Mouse (Mus musculus) thymus, postnatal 36 days (tissue): ENCODE data around the gene Dnm3.

Experiments
- DNase-seq, 2 experiments: peaks; one replicate each; pipeline ENCODE4 v3.0.0; 2022; ENCODE audit warnings: mixed read lengths in 2 of 2

Gene Dnm3

GRCm38 (mm10) chr1:162052755-162053154 lies 425.1 kb downstream of the Dnm3 start:
- no peak for DNase-seq

- DNase-seq = no peak
These were observed 425.7 kb downstream of the Dnm3 start for GRCm38 (mm10) chr1:162052138-162052537.

GRCm38 (mm10) chr1:162051710-162052109 lies 426.1 kb downstream of the Dnm3 start:
- no peak for DNase-seq

GRCm38 (mm10) chr1:162047673-162048072 lies 430.2 kb downstream of the Dnm3 start:
- DNase-seq = no peak

DNA sequence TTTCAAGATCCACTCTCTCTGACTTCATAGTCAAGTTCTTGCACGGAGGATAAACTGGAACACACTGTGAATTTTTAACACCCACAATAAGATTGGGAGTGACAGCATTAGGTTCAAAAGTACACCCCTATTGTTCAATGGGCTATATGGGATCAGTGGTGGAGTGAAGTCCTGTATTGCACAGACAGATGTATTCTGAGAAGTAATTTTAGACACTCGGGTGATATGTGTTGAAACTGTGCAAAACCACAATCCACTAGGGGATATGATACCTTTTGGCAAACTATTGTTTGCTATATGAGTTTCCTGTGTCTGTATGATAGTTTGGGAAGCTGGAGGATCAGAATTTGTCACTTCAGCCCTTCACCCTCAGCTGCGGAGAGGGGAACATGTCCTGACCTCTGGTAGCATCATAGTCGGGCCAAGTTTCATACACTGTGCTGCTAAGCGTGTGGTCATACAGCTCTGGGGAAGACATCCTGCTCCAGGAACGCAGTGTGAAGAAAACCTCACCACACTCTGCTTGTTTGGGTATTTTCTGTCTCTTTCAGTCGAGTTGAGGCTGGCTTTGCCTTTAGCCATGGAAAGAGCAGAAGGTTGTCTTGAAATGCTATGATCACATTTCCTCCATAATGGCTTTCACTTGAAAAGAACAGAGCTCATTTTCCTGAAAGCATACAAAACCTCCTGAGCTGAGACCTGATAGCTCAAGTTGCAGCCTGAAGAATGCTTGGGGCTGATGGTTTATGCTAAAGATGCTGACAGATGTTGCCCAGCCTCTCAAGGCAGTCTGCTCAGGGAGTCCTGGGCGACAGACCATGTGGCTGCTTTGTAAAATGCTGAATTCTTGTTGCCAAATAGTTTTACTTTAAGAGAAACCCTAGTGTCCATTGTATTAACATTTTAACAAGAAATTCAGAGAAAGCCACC lies 433.8 kb downstream of the Dnm3 start:
- no peak for DNase-seq

GRCm38 (mm10) chr1:162043216-162043615 lies 434.6 kb downstream of the Dnm3 start:
- no peak for DNase-seq

GRCm38 (mm10) chr1:162042384-162042783 lies 435.4 kb downstream of the Dnm3 start:
- DNase-seq = no peak

GRCm38 (mm10) chr1:162040490-162041274 lies 437.2 kb downstream of the Dnm3 start:
- DNase-seq = no peak

GRCm38 (mm10) chr1:162039808-162040207 lies 438.0 kb downstream of the Dnm3 start:
- no peak for DNase-seq

- DNase-seq = no peak
These were observed 438.7 kb downstream of the Dnm3 start for GRCm38 (mm10) chr1:162039011-162039595.

GRCm38 (mm10) chr1:162038431-162038830 lies 439.4 kb downstream of the Dnm3 start:
- no peak for DNase-seq

- no peak for DNase-seq
These were observed 439.8 kb downstream of the Dnm3 start for GRCm38 (mm10) chr1:162037968-162038421.

- DNase-seq = no peak
These were observed 440.6 kb downstream of the Dnm3 start for GRCm38 (mm10) chr1:162037185-162037765.

- no peak for DNase-seq
These were observed 441.4 kb downstream of the Dnm3 start for GRCm38 (mm10) chr1:162036461-162036835.

GRCm38 (mm10) chr1:162035800-162036460 lies 441.9 kb downstream of the Dnm3 start:
- no peak for DNase-seq

DNA sequence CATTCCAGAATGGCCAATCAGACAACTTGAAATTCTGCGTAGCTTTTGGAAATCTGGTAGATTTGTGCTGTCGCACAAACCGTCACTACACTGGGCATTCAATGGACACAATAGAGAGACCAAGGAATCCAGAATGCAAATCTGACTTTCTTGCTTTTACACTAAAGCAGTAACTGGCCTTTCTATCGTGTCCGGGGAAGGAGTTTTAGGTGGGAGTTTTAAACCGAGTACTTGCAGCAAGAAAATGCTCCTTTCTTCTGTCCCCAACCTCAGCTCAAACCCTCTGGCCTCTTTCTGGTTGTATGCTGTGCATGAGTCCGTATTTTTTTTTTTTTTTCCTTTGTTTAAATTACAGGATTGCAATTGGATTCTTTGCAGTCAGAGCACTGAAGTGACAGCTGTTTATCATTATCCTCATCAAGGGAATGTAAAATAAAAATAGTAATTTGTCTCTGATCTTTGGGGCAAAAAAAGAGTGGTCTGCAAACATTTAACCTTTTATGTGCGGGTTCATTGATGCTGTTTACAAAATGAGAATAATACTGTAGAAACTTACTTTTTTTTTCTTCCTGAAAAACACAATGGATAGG lies 454.1 kb downstream of the Dnm3 start:
- no peak for DNase-seq

DNA sequence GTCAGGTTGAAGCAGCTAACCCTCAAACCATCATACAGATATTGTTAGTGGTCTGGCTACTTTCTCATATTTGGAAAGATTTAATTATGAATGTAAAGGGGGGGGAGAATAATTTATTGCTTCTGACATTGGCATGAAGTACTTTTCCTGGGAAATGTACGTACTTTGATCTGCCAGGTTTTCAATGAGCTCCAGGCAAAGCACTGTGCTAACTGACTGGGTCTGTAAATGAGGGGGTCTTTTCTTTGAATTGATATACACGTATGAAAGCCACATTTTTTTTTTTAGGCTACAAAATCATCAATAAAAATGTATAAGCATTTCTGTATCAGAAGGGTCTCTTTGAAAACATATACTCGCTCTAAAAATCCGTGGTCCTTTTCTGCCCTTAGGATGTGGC lies 457.1 kb downstream of the Dnm3 start:
- no peak for DNase-seq

- no peak for DNase-seq
These were observed 457.5 kb downstream of the Dnm3 start for GRCm38 (mm10) chr1:162020303-162020731.

DNA sequence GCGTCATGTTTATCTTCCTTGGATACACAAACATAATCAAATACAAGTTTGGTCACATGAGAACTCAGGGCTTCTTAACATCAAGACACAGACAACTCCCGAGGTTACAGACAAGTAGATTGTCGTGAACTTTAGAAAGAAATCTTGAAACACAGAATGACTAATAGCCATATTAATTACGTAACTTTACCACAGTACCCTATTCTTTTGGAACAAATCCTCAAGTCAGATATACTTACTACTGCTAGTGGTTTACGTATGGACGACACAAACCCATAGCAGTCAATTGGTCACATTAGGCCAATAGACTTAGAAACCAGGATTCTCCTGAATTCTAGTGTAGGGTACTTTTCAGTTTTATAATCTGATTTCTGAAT lies 459.2 kb downstream of the Dnm3 start:
- DNase-seq = no peak

DNA sequence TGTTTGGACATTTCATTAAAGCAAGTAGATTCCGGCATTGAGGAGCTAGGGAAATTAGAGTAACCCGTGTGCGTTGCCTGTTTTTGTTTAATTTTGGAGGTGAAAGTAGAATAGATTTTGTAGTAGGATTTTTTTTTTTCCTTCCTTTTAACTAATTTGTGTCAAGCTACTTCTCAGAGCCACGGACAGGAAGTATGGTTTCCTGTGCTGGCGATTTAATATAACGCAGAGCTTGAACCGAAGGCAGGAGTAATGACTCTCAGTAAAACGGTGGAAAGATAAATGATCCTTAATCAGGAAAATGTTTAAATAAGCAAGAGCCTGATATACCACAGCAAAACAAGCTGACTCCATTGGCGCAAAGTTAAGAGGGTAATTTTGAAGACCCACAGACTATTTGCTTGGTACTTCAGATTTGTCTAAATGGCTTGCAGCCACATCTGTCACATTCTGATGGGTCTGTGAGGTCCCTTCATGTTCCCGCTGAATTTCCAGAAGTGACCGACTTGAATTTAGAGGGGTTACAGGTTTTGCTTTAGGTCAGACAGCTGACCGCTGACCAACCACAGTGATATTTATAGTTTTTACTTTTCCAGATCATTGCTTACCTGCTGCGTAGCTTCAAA lies 459.7 kb downstream of the Dnm3 start:
- DNase-seq = no peak

- DNase-seq = no peak
These were observed 460.9 kb downstream of the Dnm3 start for GRCm38 (mm10) chr1:162016982-162017381.
